Mouse (Mus musculus) thymus, postnatal 4 days (tissue): ENCODE measurements around the gene Olfr353.

Experiments
- DNase-seq: peaks from one replicate; pipeline ENCODE4 v3.0.0; 2021

Gene Olfr353

DNA sequence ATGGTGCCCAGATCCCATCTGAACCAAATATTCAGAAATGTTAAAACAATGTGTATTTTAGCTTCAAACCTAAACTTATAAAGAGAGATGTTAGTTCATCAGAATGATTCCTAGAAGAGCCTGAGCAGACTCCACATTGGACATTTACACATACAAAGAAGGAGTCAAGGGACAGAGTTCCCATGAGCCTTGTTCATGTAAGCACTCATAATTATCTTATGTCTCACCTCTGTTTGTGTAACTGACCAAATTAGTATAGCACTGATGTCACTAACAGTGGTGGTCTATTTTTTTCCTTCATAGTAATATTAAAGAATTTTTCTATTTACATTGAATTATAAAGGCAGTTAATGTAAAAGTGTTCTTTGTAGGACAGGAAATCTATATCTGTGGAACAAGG, at the start of gene Olfr353:
TSS of gene Olfr353 (minus strand) at position 101 of the 400 bp plus-strand sequence.
- DNase-seq, result no peak

- no peak for DNase-seq
Observed at GRCm38 (mm10) chr2:36936821-36937220, 44.1 kb upstream of the Olfr353 start, which contains the start of gene Olfr356. Olfr356 (plus strand) TSS chr2:36937121.

- DNase-seq, result no peak
Observed at GRCm38 (mm10) chr2:36928797-36929196, 36.1 kb upstream of the Olfr353 start, which contains the start of gene Olfr355. Olfr355 (minus strand) TSS chr2:36928897.

DNA sequence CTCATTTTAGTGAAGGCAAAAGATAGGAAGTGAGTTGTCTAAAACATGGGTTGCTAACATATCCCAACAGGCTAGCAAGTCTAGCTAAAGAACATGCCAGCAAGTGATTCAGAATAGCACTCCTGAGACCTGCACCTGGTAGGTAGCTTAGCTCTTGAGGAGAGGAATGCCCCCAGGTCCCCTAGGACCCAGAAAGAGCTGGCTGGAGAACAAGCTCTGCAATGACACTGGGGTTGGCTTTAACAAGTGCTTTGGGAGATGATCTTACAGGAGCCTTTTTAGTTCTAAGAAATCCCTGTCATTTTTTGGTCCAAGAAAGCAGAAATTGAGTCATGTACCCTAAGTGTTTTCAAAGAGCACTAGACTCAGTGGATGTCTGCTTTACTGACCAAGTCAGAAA, 12.6 kb upstream of the Olfr353 start, which contains the start of gene Olfr354:
TSS of gene Olfr354 (plus strand) at position 301 of the 400 bp plus-strand sequence.
- DNase-seq, result no peak

GRCm38 (mm10) chr2:36897114-36897513, 4.4 kb upstream of the Olfr353 start:
- no peak for DNase-seq

- no peak for DNase-seq
Observed at GRCm38 (mm10) chr2:36868160-36868559, 24.6 kb downstream of the Olfr353 start, which contains the start of gene Olfr352. Olfr352 (plus strand) TSS chr2:36868460.

GRCm38 (mm10) chr2:36862560-36862959, 30.2 kb downstream of the Olfr353 start, which contains the start of gene Olfr351:
Olfr351 (minus strand) TSS chr2:36862660.
- no peak for DNase-seq

DNA sequence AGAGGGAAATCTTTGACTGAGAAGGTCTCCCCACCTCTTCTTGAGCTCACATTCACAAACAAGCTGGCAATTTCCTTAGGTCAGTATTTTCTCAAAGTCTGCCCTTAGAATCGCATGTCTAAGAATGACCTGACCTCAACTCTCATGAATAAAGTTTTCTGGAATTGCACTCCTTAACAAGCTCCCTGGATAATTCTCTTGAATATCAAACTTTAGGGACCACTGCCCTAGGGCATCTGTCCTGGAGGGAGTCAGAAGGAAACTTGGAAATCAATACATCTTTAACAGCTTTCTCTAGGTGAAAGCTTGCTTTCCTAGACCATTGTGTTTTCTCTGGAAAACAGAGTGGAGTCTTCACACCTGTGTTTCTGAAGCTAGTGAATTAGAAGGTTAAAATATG, 46.7 kb downstream of the Olfr353 start, which contains the start of gene Olfr350:
TSS of gene Olfr350 (plus strand) at position 301 of the 400 bp plus-strand sequence.
- no peak for DNase-seq
